In genomic region chr6:3926140-3926539, GRCm38 (mm10) we compare ENCODE assay signal across 19 mouse cellular contexts.
DNase-seq lines count a peak whose midpoint lies in the region; ATAC-seq lines count a peak whose summit lies in the region.
"Had no signal": no experiment of that assay in that cellular context is flagged by ENCODE, and none has a peak within 500 bp of the region (broad histone marks: within the 10 kb centered on the region; RNA-seq: fewer than 3 reads in every experiment).

No protein-coding gene starts in this region.

- peak; percentile 1 for DNase-seq in A20 (ENCODE audit: low read depth, low spot score)
- DNase-seq in kidney, postnatal 4 days = no peak
- no peak for DNase-seq in heart, adult 9 months (ENCODE audit: low spot score in 2 of 2)
- DNase-seq: adrenal gland, adult 8-10 months; adrenal gland, postnatal 14 days; adrenal gland, postnatal 36 days; cerebellum, adult 11-12 months; cerebellum, adult 2 months; cerebellum, adult 9-10 months; cerebellum, postnatal 10 days; cerebellum, postnatal 25 days; forebrain, postnatal 0 days had no signal

- peak; percentile 84 for ATAC-seq in granulocyte monocyte progenitor cell, adult 5-6 weeks (replicated peaks; ENCODE audit: poor library complexity, severe bottlenecking)
- ATAC-seq in megakaryocyte progenitor cell, adult 5-6 weeks (replicated peaks; ENCODE audit: poor library complexity) = peak; percentile 68
- no peak for ATAC-seq in cerebellum, adult (ENCODE audit: insufficient number of reproducible peaks, low FRiP score, low TSS enrichment)
- ATAC-seq: activated CD4-positive, CD25-positive, alpha-beta regulatory T cell, adult 4 months; forebrain, embryonic 13.5 days; forebrain, embryonic 15.5 days; forebrain, postnatal 0 days; Patski had no signal
